Mouse (Mus musculus): Measurements from ENCODE around the gene Sirt5. TPM values are rescaled to one million over a fixed set of nuclear protein-coding genes. Genes with fewer than 3 reads are reported as not detected.
A peak's percentile ranks its signal among the peaks of the same experiment; 100 is the strongest.

Sirt5 gene
- polyA plus RNA-seq (2014; fragmentation: Nextera tagmentation; extraction: Ambion mirVana), result 41.3 and 41.9 TPM in 2 replicates

DNA sequence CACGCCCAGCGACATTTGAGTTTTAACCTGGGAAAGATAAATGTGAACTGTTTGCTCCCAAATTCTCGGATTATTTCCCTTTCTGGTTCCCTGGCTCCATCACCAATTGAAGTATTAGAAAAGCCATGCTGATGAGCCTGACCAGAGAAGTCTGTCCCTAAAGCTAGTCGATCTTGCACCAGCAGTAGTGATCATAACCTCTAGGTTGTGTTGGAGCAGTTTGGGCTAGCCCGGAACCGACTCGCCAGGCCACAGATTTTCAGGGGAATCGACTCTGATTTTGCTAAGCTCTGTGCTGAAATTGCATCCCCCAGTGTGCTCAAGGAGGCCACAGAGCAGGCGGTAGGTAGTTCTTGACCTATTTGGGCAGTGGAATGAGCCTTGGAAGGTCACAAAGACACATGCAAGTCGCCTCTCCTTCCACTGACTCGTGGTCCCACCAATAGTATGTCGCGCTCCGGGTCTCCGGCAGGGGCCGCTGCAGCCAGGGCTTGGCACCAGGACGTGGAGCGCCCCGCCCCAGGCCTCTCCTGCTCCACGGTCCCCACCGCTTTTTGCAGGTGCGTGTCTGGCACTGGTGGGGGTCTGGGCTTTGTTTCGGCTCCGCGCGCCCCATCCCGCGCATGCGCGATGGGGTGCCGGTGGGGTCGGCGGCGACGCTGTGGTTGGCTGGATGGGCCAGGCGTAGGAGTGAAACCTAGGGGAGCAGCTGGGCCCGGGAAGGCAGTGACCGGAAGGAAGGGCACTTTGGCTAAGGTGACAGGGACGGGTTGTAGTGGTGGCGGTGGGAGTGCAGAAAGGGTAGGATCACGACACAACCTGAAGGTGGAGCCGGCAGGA, at the start of gene Sirt5:
Gene Sirt5, plus strand, starts transcription at position 512 of the 840 bp plus-strand sequence.
- peak; percentile 97 for DNase-seq (ENCODE audit: low spot score)
- peak within 1 kb of the TSS; percentile 52; the same call in 1 of the 2 replicates for H3K27ac ChIP-seq (replicated peaks; ENCODE audit: low read depth, low read length)
- peak within 1 kb of the TSS; percentile 74 for H3K4me2 ChIP-seq (ENCODE audit: low read depth, severe bottlenecking)
- H3K4me3 ChIP-seq (ENCODE audit: low read depth, low read length), result peak within 1 kb of the TSS; percentile 68
- H3K9me3 ChIP-seq (ENCODE audit: control insufficient read depth, low read length), result no peaks in the 10 kb centered on the region
- no peaks in the 10 kb centered on the region for H3K36me3 ChIP-seq (ENCODE audit: control insufficient read depth, insufficient read depth, low read length)
- 15% methylated on average over 42 of the region's 42 CpGs for WGBS
- ATAC-seq (ENCODE audit: insufficient number of reproducible peaks, low FRiP score, low TSS enrichment, low read depth), result peak; percentile 96
- H3K27me3 ChIP-seq (ENCODE audit: control insufficient read depth, insufficient read depth, low read length), result no peaks in the 10 kb centered on the region
- H3K9ac ChIP-seq (ENCODE audit: low read length), result peak within 1 kb of the TSS; percentile 83
- no peaks in the 10 kb centered on the region for H3K4me1 ChIP-seq (ENCODE audit: control insufficient read depth, insufficient read depth, low read length)

DNA sequence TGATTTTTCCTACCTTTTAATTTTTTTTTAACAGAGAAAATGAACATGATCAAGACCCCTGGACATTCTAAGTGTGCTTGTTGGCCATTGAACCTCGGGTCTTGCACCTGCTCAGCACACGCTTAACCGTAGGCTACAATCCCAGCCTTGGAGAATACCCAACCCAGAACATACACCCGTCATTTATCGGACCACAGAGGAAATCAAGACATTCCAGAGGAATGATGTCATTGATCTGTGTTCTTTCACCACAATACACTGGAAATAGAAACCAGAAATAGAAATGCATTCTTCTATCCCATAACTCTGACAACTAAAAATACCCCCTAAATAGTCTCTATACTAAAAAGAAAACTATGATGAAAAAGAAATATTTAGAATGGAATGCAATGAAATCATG, 47.9 kb upstream of the Sirt5 start:
- Histone ChIP-seq H3K4me1 (ENCODE audit: control insufficient read depth, insufficient read depth, low read length) (no peaks in the 10 kb centered on the region), H3K9ac (ENCODE audit: low read length) (no peak overlapping the region), H3K4me3 (ENCODE audit: low read depth, low read length) (no peak overlapping the region), H3K4me2 (ENCODE audit: low read depth, severe bottlenecking) (no peak overlapping the region), H3K9me3 (ENCODE audit: control insufficient read depth, low read length) (no peaks in the 10 kb centered on the region), H3K27me3 (ENCODE audit: control insufficient read depth, insufficient read depth, low read length) (no peaks in the 10 kb centered on the region), H3K36me3 (ENCODE audit: control insufficient read depth, insufficient read depth, low read length) (no peaks in the 10 kb centered on the region), H3K27ac (replicated peaks; ENCODE audit: low read depth, low read length) (no peak overlapping the region)
- WGBS, result 81% methylated on average over 5 of the region's 5 CpGs
- no peak for ATAC-seq (ENCODE audit: insufficient number of reproducible peaks, low FRiP score, low TSS enrichment, low read depth)
- DNase-seq (ENCODE audit: low spot score), result no peak

DNA sequence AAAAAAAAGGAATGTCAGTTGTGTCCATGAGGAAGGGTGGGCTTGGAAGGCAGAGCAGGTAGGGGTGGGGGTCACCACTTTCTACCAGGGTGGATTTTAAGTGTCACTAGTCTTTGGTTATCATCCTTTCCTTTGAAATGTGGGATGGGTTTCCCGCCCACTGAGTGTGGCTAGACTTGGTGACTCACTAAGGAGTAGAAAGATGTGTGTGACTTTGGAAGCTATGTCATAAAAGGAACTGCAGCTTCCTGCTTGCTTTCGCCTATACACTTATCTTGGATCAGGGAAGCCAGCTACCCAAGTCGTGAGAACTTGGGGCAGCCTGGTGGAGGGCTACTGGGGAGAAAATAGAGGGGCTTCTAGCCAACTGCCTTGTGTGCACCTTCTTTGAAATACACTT, 45.9 kb upstream of the Sirt5 start:
- Histone ChIP-seq H3K36me3 (ENCODE audit: control insufficient read depth, insufficient read depth, low read length) (no peaks in the 10 kb centered on the region), H3K4me1 (ENCODE audit: control insufficient read depth, insufficient read depth, low read length) (no peaks in the 10 kb centered on the region), H3K9ac (ENCODE audit: low read length) (no peak overlapping the region), H3K9me3 (ENCODE audit: control insufficient read depth, low read length) (no peaks in the 10 kb centered on the region), H3K4me3 (ENCODE audit: low read depth, low read length) (no peak overlapping the region), H3K27me3 (ENCODE audit: control insufficient read depth, insufficient read depth, low read length) (no peaks in the 10 kb centered on the region), H3K4me2 (ENCODE audit: low read depth, severe bottlenecking) (no peak overlapping the region), H3K27ac (replicated peaks; ENCODE audit: low read depth, low read length) (no peak overlapping the region)
- no peak for ATAC-seq (ENCODE audit: insufficient number of reproducible peaks, low FRiP score, low TSS enrichment, low read depth)
- DNase-seq (ENCODE audit: low spot score), result no peak
- WGBS, result 71% methylated on average over 3 of the region's 3 CpGs

DNA sequence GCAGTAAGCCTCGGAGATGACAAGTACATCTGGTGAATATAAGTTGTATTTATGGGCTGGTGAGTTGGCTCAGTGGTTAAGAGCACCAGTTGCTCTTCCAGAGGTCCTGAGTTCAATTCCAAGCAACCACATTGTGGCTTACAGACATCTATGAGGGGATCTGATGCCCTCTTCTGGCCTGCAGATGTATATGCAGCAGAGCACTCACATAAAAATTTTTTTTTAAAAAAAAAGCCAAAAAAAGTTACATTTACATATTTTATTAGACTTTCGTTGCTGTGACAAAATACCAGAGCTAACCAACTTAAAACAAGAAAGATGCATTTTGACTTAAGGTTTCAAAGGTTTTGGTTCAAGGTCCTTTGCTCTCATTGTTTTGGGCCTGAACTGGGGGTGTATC, 43.8 kb upstream of the Sirt5 start:
- no peaks in the 10 kb centered on the region for H3K4me1 ChIP-seq (ENCODE audit: control insufficient read depth, insufficient read depth, low read length)
- WGBS, result 67% methylated on average over 2 of the region's 2 CpGs
- H3K9ac ChIP-seq (ENCODE audit: low read length), result no peak overlapping the region
- H3K4me3 ChIP-seq (ENCODE audit: low read depth, low read length), result no peak overlapping the region
- H3K36me3 ChIP-seq (ENCODE audit: control insufficient read depth, insufficient read depth, low read length), result no peaks in the 10 kb centered on the region
- H3K4me2 ChIP-seq (ENCODE audit: low read depth, severe bottlenecking), result no peak overlapping the region
- H3K27me3 ChIP-seq (ENCODE audit: control insufficient read depth, insufficient read depth, low read length), result no peaks in the 10 kb centered on the region
- DNase-seq (ENCODE audit: low spot score) (no peak), ATAC-seq (ENCODE audit: insufficient number of reproducible peaks, low FRiP score, low TSS enrichment, low read depth) (no peak)
- H3K27ac ChIP-seq (replicated peaks; ENCODE audit: low read depth, low read length), result no peak overlapping the region
- no peaks in the 10 kb centered on the region for H3K9me3 ChIP-seq (ENCODE audit: control insufficient read depth, low read length)

DNA sequence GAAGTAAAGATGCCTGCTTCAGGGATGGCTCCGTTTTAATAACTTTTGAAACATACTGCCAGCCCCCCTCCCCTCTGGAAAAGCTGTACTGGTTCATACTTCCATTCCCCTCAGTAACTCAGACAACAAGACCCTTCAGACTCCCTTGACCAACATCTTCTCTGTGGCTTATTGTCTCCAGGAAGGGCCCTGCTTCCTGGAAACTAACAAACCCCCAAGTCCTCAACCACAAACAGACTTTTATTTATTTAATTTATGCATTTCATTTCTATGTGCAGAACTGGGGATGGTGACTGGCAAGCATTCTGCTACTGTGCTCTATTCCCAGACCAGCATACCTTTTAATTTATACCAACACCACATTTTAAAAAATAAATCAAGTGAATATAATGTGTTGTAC, 39.9 kb upstream of the Sirt5 start:
- ATAC-seq (ENCODE audit: insufficient number of reproducible peaks, low FRiP score, low TSS enrichment, low read depth), result no peak
- H3K4me1 ChIP-seq (ENCODE audit: control insufficient read depth, insufficient read depth, low read length), result no peaks in the 10 kb centered on the region
- no peak overlapping the region for H3K27ac ChIP-seq (replicated peaks; ENCODE audit: low read depth, low read length)
- H3K27me3 ChIP-seq (ENCODE audit: control insufficient read depth, insufficient read depth, low read length), result no peaks in the 10 kb centered on the region
- no peaks in the 10 kb centered on the region for H3K36me3 ChIP-seq (ENCODE audit: control insufficient read depth, insufficient read depth, low read length)
- H3K9me3 ChIP-seq (ENCODE audit: control insufficient read depth, low read length), result no peaks in the 10 kb centered on the region
- WGBS, result 88% methylated on average over 1 of the region's 1 CpGs
- H3K4me3 ChIP-seq (ENCODE audit: low read depth, low read length), result no peak overlapping the region
- H3K9ac ChIP-seq (ENCODE audit: low read length), result no peak overlapping the region
- no peak overlapping the region for H3K4me2 ChIP-seq (ENCODE audit: low read depth, severe bottlenecking)
- no peak for DNase-seq (ENCODE audit: low spot score)

DNA sequence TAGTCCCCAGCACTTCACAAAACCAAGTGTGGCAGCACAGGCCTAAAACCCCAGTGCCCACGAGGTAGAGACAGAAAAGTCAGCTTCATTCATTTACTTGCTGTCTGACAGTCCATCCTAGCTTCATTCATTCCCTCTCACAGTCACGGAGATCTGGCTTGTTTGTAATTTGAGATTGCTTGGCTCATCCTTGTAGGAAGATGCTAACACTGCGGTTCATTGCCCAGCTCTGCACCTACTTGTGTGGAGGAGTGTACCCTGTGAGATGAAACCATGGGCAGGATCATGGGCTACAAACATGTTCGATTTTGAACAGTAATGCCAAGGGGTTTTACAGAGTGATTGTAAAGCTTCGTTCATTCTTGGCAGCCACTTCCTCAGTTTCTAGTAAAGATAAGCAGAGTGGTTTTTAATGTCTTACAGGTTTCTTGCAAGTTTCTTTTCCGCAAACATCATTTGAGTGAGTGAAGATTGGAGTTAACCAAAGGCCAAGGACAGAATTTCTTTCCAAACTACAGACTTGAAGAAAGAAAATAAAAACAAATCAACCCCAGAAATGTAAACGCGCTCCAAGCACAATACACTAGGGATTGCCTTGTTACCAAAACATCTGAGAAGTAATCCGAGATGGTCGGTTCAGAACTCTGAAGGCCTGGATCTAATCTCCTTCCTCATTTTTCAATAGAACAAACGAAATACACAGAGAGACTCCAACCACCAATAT, 33.4 kb upstream of the Sirt5 start:
- H3K4me1 ChIP-seq (ENCODE audit: control insufficient read depth, insufficient read depth, low read length), result no peaks in the 10 kb centered on the region
- no peaks in the 10 kb centered on the region for H3K36me3 ChIP-seq (ENCODE audit: control insufficient read depth, insufficient read depth, low read length)
- no peaks in the 10 kb centered on the region for H3K27me3 ChIP-seq (ENCODE audit: control insufficient read depth, insufficient read depth, low read length)
- no peak overlapping the region for H3K9ac ChIP-seq (ENCODE audit: low read length)
- H3K4me2 ChIP-seq (ENCODE audit: low read depth, severe bottlenecking), result no peak overlapping the region
- no peak for ATAC-seq (ENCODE audit: insufficient number of reproducible peaks, low FRiP score, low TSS enrichment, low read depth)
- DNase-seq (ENCODE audit: low spot score), result no peak
- 50% methylated on average over 11 of the region's 11 CpGs for WGBS
- no peak overlapping the region for H3K4me3 ChIP-seq (ENCODE audit: low read depth, low read length)
- H3K27ac ChIP-seq (replicated peaks; ENCODE audit: low read depth, low read length), result no peak overlapping the region
- H3K9me3 ChIP-seq (ENCODE audit: control insufficient read depth, low read length), result no peaks in the 10 kb centered on the region

DNA sequence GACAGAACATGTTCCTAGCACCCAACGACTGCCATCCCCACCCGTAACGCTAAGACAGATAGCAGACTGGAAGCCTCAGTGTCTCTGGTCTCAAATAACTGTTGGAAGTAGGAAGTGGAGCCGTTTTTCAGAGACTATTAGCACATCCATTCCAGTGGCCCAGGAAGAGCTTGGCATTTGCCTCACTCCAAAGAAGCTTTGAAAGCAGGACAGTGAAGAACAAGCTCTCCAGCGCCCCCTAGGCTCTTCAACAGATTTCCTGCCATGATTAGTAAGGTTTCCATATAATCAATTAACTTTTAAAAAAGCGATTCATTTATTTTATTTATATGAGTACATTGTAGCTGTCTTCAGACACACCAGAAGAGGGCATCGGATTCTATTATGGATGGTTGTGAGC, 32.7 kb upstream of the Sirt5 start:
- no peaks in the 10 kb centered on the region for H3K4me1 ChIP-seq (ENCODE audit: control insufficient read depth, insufficient read depth, low read length)
- no peak overlapping the region for H3K4me3 ChIP-seq (ENCODE audit: low read depth, low read length)
- peak; percentile 37 for DNase-seq (ENCODE audit: low spot score)
- no peak overlapping the region for H3K4me2 ChIP-seq (ENCODE audit: low read depth, severe bottlenecking)
- ATAC-seq (ENCODE audit: insufficient number of reproducible peaks, low FRiP score, low TSS enrichment, low read depth), result no peak
- no peaks in the 10 kb centered on the region for H3K9me3 ChIP-seq (ENCODE audit: control insufficient read depth, low read length)
- H3K36me3 ChIP-seq (ENCODE audit: control insufficient read depth, insufficient read depth, low read length), result no peaks in the 10 kb centered on the region
- WGBS, result 44% methylated on average over 7 of the region's 7 CpGs
- no peak overlapping the region for H3K27ac ChIP-seq (replicated peaks; ENCODE audit: low read depth, low read length)
- no peaks in the 10 kb centered on the region for H3K27me3 ChIP-seq (ENCODE audit: control insufficient read depth, insufficient read depth, low read length)
- H3K9ac ChIP-seq (ENCODE audit: low read length), result no peak overlapping the region

DNA sequence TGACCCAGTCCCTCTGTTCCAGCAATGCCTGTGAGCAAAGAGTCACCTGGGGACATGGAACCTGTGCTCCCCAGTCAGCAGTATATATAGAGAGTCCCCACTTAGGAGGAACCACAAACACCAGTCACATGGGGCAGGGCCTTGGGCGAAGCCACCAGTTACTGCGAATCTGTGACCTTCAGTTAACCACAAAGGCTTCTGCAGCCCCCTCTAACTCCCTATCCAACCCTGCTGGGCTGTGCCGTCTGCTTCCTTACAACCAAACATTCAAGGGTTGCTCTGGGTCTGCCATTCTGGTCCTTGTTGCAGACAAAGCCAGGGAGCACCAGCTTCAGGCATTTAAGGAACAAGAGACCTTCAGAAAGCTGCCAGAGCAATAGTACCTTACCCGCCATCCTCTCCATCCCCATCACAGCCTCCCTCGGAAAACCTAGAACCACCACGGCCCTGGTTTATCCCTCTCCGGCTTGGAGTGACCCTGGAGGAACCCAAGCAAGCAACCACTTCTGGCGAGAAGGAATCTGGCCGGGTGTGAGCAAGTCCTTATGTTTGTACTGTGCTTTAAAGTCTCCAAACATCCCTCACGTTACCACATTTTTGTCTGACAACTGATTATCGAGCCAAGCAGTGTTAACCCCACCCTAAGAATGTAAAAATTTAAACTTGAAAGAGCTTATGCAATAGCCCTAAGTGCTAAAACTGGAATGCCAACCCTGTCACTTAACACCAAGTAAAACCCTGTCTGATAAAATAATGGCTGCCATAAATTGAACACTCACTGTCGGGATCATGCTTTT, 28.7 kb upstream of the Sirt5 start:
- no peak overlapping the region for H3K27ac ChIP-seq (replicated peaks; ENCODE audit: low read depth, low read length)
- 65% methylated on average over 12 of the region's 12 CpGs for WGBS
- DNase-seq (ENCODE audit: low spot score), result no peak

More for the DNA sequence above, 28.7 kb upstream of the Sirt5 start:
- ATAC-seq (ENCODE audit: insufficient number of reproducible peaks, low FRiP score, low TSS enrichment, low read depth), result no peak
- H3K27me3 ChIP-seq (ENCODE audit: control insufficient read depth, insufficient read depth, low read length), result no peaks in the 10 kb centered on the region
- no peaks in the 10 kb centered on the region for H3K4me1 ChIP-seq (ENCODE audit: control insufficient read depth, insufficient read depth, low read length)
- no peak overlapping the region for H3K9ac ChIP-seq (ENCODE audit: low read length)
- no peaks in the 10 kb centered on the region for H3K9me3 ChIP-seq (ENCODE audit: control insufficient read depth, low read length)
- no peak overlapping the region for H3K4me2 ChIP-seq (ENCODE audit: low read depth, severe bottlenecking)
- H3K36me3 ChIP-seq (ENCODE audit: control insufficient read depth, insufficient read depth, low read length), result no peaks in the 10 kb centered on the region
- no peak overlapping the region for H3K4me3 ChIP-seq (ENCODE audit: low read depth, low read length)

All from limb, embryonic 11.5 days (tissue).